Mouse (Mus musculus): Measurements from ENCODE around the gene Itpr3. TPM values are rescaled to one million over a fixed set of nuclear protein-coding genes. Genes with fewer than 3 reads are reported as not detected.

The Itpr3 gene
- polyA plus RNA-seq, 1 experiment from 2014 or later = 6.1 TPM

DNA sequence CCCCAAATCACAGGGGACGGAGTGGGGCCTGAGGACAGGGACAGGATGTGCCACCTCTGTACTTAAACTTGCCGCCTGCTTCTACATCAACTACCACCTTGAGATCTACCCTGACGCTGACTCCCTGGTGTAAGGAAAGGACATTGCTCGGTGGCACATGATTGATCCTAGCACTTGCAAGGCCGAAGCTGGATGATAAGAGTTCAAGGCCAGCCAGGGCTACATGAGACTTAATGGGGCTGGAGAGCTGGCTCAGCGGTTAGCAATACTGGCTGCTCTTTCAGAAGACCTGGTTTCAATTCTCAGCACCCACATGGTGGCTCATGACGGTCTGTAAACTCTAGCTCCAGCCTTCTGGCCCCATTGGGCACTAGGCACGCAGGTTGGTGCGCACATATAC, 35.4 kb upstream of the Itpr3 start:
- no peak overlapping the region for H3K27ac ChIP-seq (ENCODE audit: low read length)
- no peaks in the 10 kb centered on the region for H3K27me3 ChIP-seq (ENCODE audit: control insufficient read depth, insufficient read depth, low read depth, low read length)
- H3K4me2 ChIP-seq (ENCODE audit: low read depth, low read length) = no peak overlapping the region
- peaks cover 8% of the 10 kb centered on the region; the same call in 1 of the 2 replicates for H3K4me1 ChIP-seq (replicated peaks; ENCODE audit: control insufficient read depth, insufficient read depth, low read length)
- no peak for ATAC-seq (ENCODE audit: low read depth)
- H3K9ac ChIP-seq (ENCODE audit: low read length) = no peak overlapping the region
- WGBS = 88% methylated on average over 9 of the region's 9 CpGs
- H3K36me3 ChIP-seq (ENCODE audit: control insufficient read depth, insufficient read depth, low read length) = peaks cover 25% of the 10 kb centered on the region
- no peak overlapping the region for H3K4me3 ChIP-seq (ENCODE audit: low read length)
- H3K9me3 ChIP-seq (ENCODE audit: control insufficient read depth, low read length) = no peaks in the 10 kb centered on the region

DNA sequence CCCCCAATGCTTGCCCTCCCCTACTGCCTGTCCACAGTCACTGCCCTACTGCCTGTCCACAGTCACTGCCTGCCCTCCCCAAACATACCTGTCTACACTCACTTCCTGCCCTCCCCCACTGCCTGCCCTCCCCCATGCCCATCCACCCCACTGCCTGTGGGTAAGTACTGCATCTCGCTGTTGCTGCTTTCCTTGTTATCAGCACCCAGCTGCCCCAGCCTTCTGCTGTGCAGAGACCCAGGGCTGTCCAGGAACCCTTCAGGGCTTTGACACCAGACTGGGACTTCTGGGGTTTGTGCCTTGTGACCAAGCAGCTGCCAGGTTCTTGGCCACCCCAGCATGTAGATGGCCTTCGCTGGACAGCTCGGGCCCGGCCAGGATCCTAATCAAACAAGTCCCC, 33.8 kb upstream of the Itpr3 start:
- H3K4me2 ChIP-seq (ENCODE audit: low read depth, low read length) = no peak overlapping the region
- H3K27ac ChIP-seq (ENCODE audit: low read length) = no peak overlapping the region
- H3K36me3 ChIP-seq (ENCODE audit: control insufficient read depth, insufficient read depth, low read length) = peaks cover 25% of the 10 kb centered on the region
- peaks cover 15% of the 10 kb centered on the region for H3K4me1 ChIP-seq (replicated peaks; ENCODE audit: control insufficient read depth, insufficient read depth, low read length)
- H3K9me3 ChIP-seq (ENCODE audit: control insufficient read depth, low read length) = no peaks in the 10 kb centered on the region
- H3K27me3 ChIP-seq (ENCODE audit: control insufficient read depth, insufficient read depth, low read depth, low read length) = no peaks in the 10 kb centered on the region
- no peak overlapping the region for H3K4me3 ChIP-seq (ENCODE audit: low read length)
- 88% methylated on average over 4 of the region's 4 CpGs for WGBS
- no peak for ATAC-seq (ENCODE audit: low read depth)
- no peak overlapping the region for H3K9ac ChIP-seq (ENCODE audit: low read length)

DNA sequence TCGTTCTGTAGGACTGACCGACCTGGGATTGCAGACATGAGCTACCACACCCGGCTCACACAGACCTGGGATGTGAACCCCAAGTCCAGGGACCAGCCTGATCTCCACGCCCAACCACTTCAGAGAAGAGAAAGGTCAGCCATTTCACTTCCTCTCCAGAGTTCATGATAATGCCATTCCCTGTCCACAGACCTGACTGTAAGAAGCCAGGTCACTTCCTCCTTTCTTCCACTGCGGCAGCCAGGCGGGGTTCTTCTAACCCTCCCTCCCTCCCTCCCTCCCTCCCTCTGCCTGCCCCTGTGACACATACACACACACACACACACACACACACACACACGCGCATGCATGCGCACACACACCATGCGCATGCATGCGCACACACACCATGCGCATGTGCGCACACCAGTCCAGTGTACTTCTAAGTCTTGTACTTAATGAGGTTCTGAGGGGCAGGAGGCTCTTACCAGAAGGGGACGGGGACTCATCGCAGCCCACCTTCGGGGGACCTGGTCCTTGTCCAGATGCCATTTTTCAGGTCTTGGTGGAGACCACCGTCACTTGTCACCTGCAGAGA, 31.7 kb upstream of the Itpr3 start:
- H3K4me1 ChIP-seq (replicated peaks; ENCODE audit: control insufficient read depth, insufficient read depth, low read length) = peaks cover 11% of the 10 kb centered on the region
- no peak overlapping the region for H3K4me2 ChIP-seq (ENCODE audit: low read depth, low read length)
- 95% methylated on average over 17 of the region's 17 CpGs for WGBS
- H3K27me3 ChIP-seq (ENCODE audit: control insufficient read depth, insufficient read depth, low read depth, low read length) = no peaks in the 10 kb centered on the region
- H3K36me3 ChIP-seq (ENCODE audit: control insufficient read depth, insufficient read depth, low read length) = peaks cover 25% of the 10 kb centered on the region
- no peak overlapping the region for H3K27ac ChIP-seq (ENCODE audit: low read length)
- ATAC-seq (ENCODE audit: low read depth) = no peak
- no peak overlapping the region for H3K4me3 ChIP-seq (ENCODE audit: low read length)
- H3K9ac ChIP-seq (ENCODE audit: low read length) = no peak overlapping the region
- H3K9me3 ChIP-seq (ENCODE audit: control insufficient read depth, low read length) = no peaks in the 10 kb centered on the region

DNA sequence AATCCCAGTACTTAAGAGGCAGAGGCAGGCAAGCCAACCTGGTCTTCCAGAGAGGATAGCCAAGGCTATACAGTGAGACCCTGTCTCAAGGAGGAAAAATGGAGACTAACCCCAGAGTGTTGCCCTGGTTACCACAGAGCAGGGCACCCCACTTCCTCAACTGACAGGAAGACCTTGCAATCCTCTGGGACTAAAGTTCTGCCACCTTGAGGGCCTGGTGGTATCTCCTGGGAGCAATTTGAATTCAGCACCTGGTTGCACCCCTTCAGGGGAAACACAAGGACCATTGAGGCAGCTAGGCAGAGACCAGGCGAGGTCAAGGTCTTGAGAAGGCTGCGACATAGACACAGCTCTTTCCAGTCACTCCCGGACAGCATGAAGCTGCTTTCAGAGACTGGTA, 31.2 kb upstream of the Itpr3 start:
- WGBS = 91% methylated on average over 3 of the region's 3 CpGs
- peaks cover 11% of the 10 kb centered on the region for H3K4me1 ChIP-seq (replicated peaks; ENCODE audit: control insufficient read depth, insufficient read depth, low read length)
- no peaks in the 10 kb centered on the region for H3K9me3 ChIP-seq (ENCODE audit: control insufficient read depth, low read length)
- ATAC-seq (ENCODE audit: low read depth) = no peak
- H3K9ac ChIP-seq (ENCODE audit: low read length) = no peak overlapping the region
- peaks cover 24% of the 10 kb centered on the region for H3K36me3 ChIP-seq (ENCODE audit: control insufficient read depth, insufficient read depth, low read length)
- no peak overlapping the region for H3K4me3 ChIP-seq (ENCODE audit: low read length)
- H3K27ac ChIP-seq (ENCODE audit: low read length) = no peak overlapping the region
- no peaks in the 10 kb centered on the region for H3K27me3 ChIP-seq (ENCODE audit: control insufficient read depth, insufficient read depth, low read depth, low read length)
- H3K4me2 ChIP-seq (ENCODE audit: low read depth, low read length) = no peak overlapping the region

DNA sequence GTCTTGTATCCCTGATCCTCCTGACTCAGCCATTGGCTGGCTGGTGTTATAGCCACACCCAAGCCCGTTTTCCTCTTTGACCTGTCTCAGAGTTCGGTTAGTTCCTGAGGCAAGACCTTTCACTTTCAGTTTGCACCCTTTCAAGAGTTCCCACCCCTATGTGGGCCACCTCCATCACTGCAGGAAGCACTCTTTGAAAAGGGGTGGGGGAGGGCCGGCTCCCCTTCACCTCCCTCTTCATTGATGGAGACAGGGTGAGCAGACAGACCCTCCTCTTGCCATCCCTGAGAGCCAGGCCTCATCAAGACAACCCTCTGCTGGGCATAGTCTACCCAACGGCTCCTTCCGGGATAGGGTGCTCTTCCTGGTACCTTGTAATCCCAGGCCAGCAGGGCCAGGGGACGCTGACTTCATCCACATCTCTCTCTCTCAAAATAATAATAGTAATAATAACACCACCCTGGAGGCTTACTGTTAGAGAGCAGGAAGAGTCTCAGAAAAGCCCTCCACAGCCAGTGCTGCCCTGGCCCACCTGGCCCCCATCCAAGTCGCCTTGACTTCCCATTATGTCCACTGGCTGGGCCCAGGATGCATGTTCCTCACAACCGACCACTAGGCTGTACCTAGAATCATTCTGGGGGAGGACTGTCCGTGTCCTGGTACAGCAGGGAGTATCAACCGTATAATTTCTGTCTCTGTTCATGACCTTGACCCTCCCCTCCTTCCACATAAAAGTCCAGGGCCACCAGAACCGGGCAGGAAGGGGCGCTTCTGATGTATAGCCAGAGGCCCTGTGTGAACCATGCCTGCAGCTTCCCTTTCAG, 29.4 kb upstream of the Itpr3 start:
- Histone ChIP-seq H3K27me3 (ENCODE audit: control insufficient read depth, insufficient read depth, low read depth, low read length) (no peaks in the 10 kb centered on the region), H3K9ac (ENCODE audit: low read length) (peak overlapping the region; percentile 90), H3K4me1 (replicated peaks; ENCODE audit: control insufficient read depth, insufficient read depth, low read length) (peaks cover 11% of the 10 kb centered on the region), H3K4me3 (ENCODE audit: low read length) (peak overlapping the region; percentile 74), H3K9me3 (ENCODE audit: control insufficient read depth, low read length) (no peaks in the 10 kb centered on the region), H3K27ac (ENCODE audit: low read length) (peak overlapping the region; percentile 78), H3K36me3 (ENCODE audit: control insufficient read depth, insufficient read depth, low read length) (peaks cover 12% of the 10 kb centered on the region), H3K4me2 (ENCODE audit: low read depth, low read length) (peak overlapping the region; percentile 70)
- 20% methylated on average over 12 of the region's 12 CpGs for WGBS
- peak; percentile 41; the same call in 1 of the 2 replicates for ATAC-seq (ENCODE audit: low read depth)

DNA sequence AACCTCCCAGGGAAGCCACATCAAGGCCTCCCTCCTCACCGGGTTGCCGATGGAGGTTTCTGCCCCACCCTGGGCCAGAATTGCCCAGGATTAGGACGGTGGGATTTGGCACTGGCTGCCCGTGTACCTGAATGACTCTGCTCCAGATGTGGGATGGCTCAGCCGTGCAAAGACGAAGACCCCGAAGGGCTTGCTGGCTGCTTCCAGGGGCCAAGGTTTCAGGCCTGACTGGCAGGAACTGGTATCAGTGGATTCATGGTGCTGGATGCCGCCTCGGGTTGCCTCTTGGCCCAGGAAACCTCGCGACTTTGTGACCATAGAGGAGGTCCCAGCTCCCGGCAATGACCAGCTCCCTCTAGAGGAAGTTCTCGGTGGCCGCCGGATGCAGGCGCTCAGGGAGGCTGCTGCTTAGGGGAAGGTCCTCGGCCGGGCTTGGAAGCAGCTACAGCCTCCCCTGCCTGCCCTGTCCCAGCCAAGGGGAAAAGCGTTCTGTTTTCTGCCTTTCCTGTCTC, 28.8 kb upstream of the Itpr3 start:
- Histone ChIP-seq H3K36me3 (ENCODE audit: control insufficient read depth, insufficient read depth, low read length) (peaks cover 12% of the 10 kb centered on the region), H3K9ac (ENCODE audit: low read length) (peak overlapping the region; percentile 90), H3K27ac (ENCODE audit: low read length) (peak overlapping the region; percentile 78), H3K4me3 (ENCODE audit: low read length) (peak overlapping the region; percentile 74), H3K4me1 (replicated peaks; ENCODE audit: control insufficient read depth, insufficient read depth, low read length) (peaks cover 11% of the 10 kb centered on the region), H3K9me3 (ENCODE audit: control insufficient read depth, low read length) (no peaks in the 10 kb centered on the region), H3K4me2 (ENCODE audit: low read depth, low read length) (peak overlapping the region; percentile 70), H3K27me3 (ENCODE audit: control insufficient read depth, insufficient read depth, low read depth, low read length) (no peaks in the 10 kb centered on the region)
- ATAC-seq (ENCODE audit: low read depth) = peak; percentile 92
- WGBS = under 1% methylated on average over 19 of the region's 19 CpGs

DNA sequence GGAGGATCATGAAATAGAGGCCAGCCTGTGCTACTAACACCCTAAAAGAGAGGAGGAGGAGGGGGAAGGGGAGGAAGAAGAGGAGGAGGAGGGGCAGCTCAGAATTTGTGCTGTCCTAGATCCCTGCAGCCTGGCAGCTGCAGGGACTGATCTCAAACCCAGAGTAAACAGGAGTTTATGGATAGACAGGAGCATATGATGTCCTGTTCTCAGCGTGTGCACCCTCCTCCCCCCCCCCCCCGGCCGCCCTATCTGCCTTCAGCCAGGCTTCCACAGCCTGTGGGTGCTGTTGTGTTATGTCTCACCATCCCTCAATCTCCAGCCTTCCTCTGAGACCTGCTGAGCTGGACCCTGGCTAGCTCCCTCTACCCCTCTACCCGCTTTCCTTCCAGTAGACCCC, 28.2 kb upstream of the Itpr3 start, which contains the start of gene Bak1:
Gene Bak1, minus strand, starts transcription at position 101 of the 400 bp plus-strand sequence.
- Histone ChIP-seq H3K9ac (ENCODE audit: low read length) (peak within 1 kb of the TSS; percentile 90), H3K4me2 (ENCODE audit: low read depth, low read length) (peak within 1 kb of the TSS; percentile 70), H3K27me3 (ENCODE audit: control insufficient read depth, insufficient read depth, low read depth, low read length) (no peaks in the 10 kb centered on the region), H3K36me3 (ENCODE audit: control insufficient read depth, insufficient read depth, low read length) (peaks cover 10% of the 10 kb centered on the region), H3K4me3 (ENCODE audit: low read length) (peak within 1 kb of the TSS; percentile 74), H3K4me1 (replicated peaks; ENCODE audit: control insufficient read depth, insufficient read depth, low read length) (peaks cover 11% of the 10 kb centered on the region), H3K9me3 (ENCODE audit: control insufficient read depth, low read length) (no peaks in the 10 kb centered on the region), H3K27ac (ENCODE audit: low read length) (peak within 1 kb of the TSS; percentile 78)
- WGBS = 94% methylated on average over 1 of the region's 4 CpGs
- ATAC-seq (ENCODE audit: low read depth) = no peak; the same call in 1 of the 2 replicates

DNA sequence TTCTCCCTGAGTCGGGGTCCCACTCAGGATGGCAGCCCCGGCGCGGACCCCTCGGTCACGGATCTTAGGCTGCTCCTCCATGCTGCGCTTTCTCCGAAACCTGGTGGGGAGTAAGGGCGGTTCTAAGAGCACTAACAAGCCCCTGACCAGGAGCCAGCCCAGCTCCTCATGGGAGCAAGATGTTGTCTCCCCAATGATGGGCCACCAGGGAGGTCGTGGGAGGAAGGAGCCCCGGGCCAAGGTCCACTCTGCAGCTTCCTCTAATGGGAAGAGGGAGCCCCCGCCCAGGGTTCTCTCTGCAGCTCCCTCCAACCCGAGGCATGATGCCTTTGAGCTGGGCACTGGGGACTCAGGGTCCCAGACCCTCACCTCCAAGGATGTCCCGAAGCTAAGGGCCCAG, 27.7 kb upstream of the Itpr3 start:
- no peak overlapping the region for H3K4me2 ChIP-seq (ENCODE audit: low read depth, low read length)
- H3K4me3 ChIP-seq (ENCODE audit: low read length) = no peak overlapping the region
- no peaks in the 10 kb centered on the region for H3K27me3 ChIP-seq (ENCODE audit: control insufficient read depth, insufficient read depth, low read depth, low read length)
- no peak overlapping the region for H3K27ac ChIP-seq (ENCODE audit: low read length)
- H3K36me3 ChIP-seq (ENCODE audit: control insufficient read depth, insufficient read depth, low read length) = peaks cover 6% of the 10 kb centered on the region
- 87% methylated on average over 14 of the region's 14 CpGs for WGBS
- H3K9me3 ChIP-seq (ENCODE audit: control insufficient read depth, low read length) = no peaks in the 10 kb centered on the region
- no peak overlapping the region for H3K9ac ChIP-seq (ENCODE audit: low read length)
- no peak for ATAC-seq (ENCODE audit: low read depth)
- H3K4me1 ChIP-seq (replicated peaks; ENCODE audit: control insufficient read depth, insufficient read depth, low read length) = peaks cover 11% of the 10 kb centered on the region

DNA sequence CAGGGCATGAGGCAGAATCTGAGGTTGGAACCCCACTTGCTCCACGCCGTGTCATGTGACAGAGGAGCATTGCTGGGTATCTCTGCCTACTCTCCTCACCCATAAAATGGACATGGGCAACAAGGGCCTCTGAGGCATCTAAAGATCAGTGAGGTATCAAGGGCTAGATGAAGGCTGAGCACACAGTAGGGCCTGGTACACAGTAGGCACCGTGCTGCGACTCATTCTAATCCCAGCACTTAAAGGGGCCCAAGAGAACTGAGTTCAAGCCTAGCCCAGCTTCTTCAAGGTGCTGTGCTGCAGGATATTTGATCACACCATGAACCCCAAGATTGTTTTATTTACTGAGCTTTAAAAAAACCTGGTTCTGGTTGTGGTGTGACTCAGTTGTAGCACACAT, 26.2 kb upstream of the Itpr3 start:
- H3K4me3 ChIP-seq (ENCODE audit: low read length) = no peak overlapping the region
- no peaks in the 10 kb centered on the region for H3K9me3 ChIP-seq (ENCODE audit: control insufficient read depth, low read length)
- H3K9ac ChIP-seq (ENCODE audit: low read length) = no peak overlapping the region
- H3K27ac ChIP-seq (ENCODE audit: low read length) = no peak overlapping the region
- H3K36me3 ChIP-seq (ENCODE audit: control insufficient read depth, insufficient read depth, low read length) = no peaks in the 10 kb centered on the region; the same call in 1 of the 2 replicates
- no peaks in the 10 kb centered on the region for H3K27me3 ChIP-seq (ENCODE audit: control insufficient read depth, insufficient read depth, low read depth, low read length)
- 85% methylated on average over 4 of the region's 4 CpGs for WGBS
- no peak for ATAC-seq (ENCODE audit: low read depth)
- no peak overlapping the region for H3K4me2 ChIP-seq (ENCODE audit: low read depth, low read length)
- H3K4me1 ChIP-seq (replicated peaks; ENCODE audit: control insufficient read depth, insufficient read depth, low read length) = peaks cover 11% of the 10 kb centered on the region
